In genomic region chr4:21788903-21789302, GRCm38 (mm10) we compare ENCODE assay signal across 24 mouse cellular contexts.
"Had no signal": no experiment of that assay in that cellular context is flagged by ENCODE, and none has a peak within 500 bp of the region (broad histone marks: within the 10 kb centered on the region; RNA-seq: fewer than 3 reads in every experiment).

No protein-coding gene starts in this region.

- H3K9ac ChIP-seq: heart, embryonic 12.5 days; hindbrain, embryonic 12.5 days; hindbrain, embryonic 14.5 days; intestine, embryonic 15.5 days; limb, embryonic 12.5 days had no signal

- H3K4me3 ChIP-seq: heart, adult 2 months; heart, embryonic 10.5 days; heart, embryonic 12.5 days; hindbrain, embryonic 10.5 days; hindbrain, embryonic 12.5 days; intestine, embryonic 15.5 days; layer of hippocampus, adult 2 months; left cerebral cortex, adult 2 months; limb, embryonic 10.5 days; limb, embryonic 12.5 days had no signal

- DNase-seq: gastrocnemius, postnatal 14 days; gastrocnemius, postnatal 36 days; heart, adult 11 months; heart, adult 2 months; heart, postnatal 10 days; heart, postnatal 4 days; kidney, adult 18-20 months; kidney, adult 8-10 months; kidney, postnatal 10 days; kidney, postnatal 25 days; kidney, postnatal 4 days had no signal

- H3K27ac ChIP-seq: heart, adult 2 months; heart, embryonic 10.5 days; hindbrain, embryonic 10.5 days; hindbrain, embryonic 12.5 days; hindbrain, embryonic 14.5 days; intestine, embryonic 15.5 days; layer of hippocampus, adult 2 months; left cerebral cortex, adult 2 months; limb, embryonic 10.5 days; limb, embryonic 12.5 days had no signal

- H3K27me3 ChIP-seq: heart, embryonic 12.5 days; hindbrain, embryonic 12.5 days; intestine, embryonic 15.5 days; limb, embryonic 12.5 days had no signal

- H3K4me1 ChIP-seq: heart, embryonic 10.5 days; hindbrain, embryonic 10.5 days; hindbrain, embryonic 12.5 days; intestine, embryonic 15.5 days; limb, embryonic 10.5 days; limb, embryonic 12.5 days had no signal

- ATAC-seq: hindbrain, embryonic 16.5 days; inflammation-experienced regulatory T-cells, adult 6 months; intestine, embryonic 15.5 days; intestine, postnatal 0 days had no signal

- H3K9me3 ChIP-seq: heart, embryonic 10.5 days; heart, embryonic 12.5 days; hindbrain, embryonic 10.5 days; hindbrain, embryonic 12.5 days; intestine, embryonic 15.5 days; limb, embryonic 10.5 days; limb, embryonic 12.5 days had no signal

- H3K4me2 ChIP-seq: heart, embryonic 12.5 days; hindbrain, embryonic 12.5 days; hindbrain, embryonic 14.5 days; intestine, embryonic 15.5 days; limb, embryonic 12.5 days had no signal
